Mouse (Mus musculus) midbrain, postnatal 0 days (tissue): ENCODE data around the gene Bola3. TPM values are rescaled to one million over a fixed set of nuclear protein-coding genes. Genes with fewer than 3 reads are reported as not detected.

Source experiments
- ATAC-seq: fragments of 200-750 bp; cut with Nextera tagmentation; 2 replicates; pipeline ENCODE4 v1.8.0; 2017; ENCODE audit warnings: moderate number of reproducible peaks, mild to moderate bottlenecking, moderate TSS enrichment, moderate library complexity; ENCODE audit not compliant: low FRiP score
- DNase-seq: peaks from one replicate; pipeline ENCODE4 v3.0.0-alpha.2; 2015; ENCODE audit warnings: low spot score
- H3K27ac ChIP-seq: fragments of 300-500 bp; sonication (generic); 2 replicates; pipeline ENCODE4 v1.5.1; 2014; ENCODE audit warnings: low read depth, mild to moderate bottlenecking, low read length, mixed read lengths
- H3K27me3 ChIP-seq: fragments of 300-500 bp; sonication (generic); 2 replicates; pipeline ENCODE4 v1.6.1; 2014; ENCODE audit warnings: low read length, control low read depth, mixed read lengths; ENCODE audit not compliant: insufficient read depth
- H3K36me3 ChIP-seq: fragments of 300-500 bp; sonication (generic); 2 replicates; pipeline ENCODE4 v1.6.1; 2014; ENCODE audit warnings: low read length, control low read depth, mixed read lengths; ENCODE audit not compliant: insufficient read depth
- H3K4me1 ChIP-seq: fragments of 300-500 bp; sonication (generic); 2 replicates; pipeline ENCODE4 v1.6.1; 2014; ENCODE audit warnings: mild to moderate bottlenecking, control low read depth, antibody characterized with exemption, low read length, mixed read lengths; ENCODE audit not compliant: insufficient read depth
- H3K4me2 ChIP-seq: fragments of 300-500 bp; sonication (generic); 2 replicates; pipeline ENCODE4 v1.6.1; 2014; ENCODE audit warnings: low read depth, mild to moderate bottlenecking, low read length, mixed read lengths; ENCODE audit not compliant: poor library complexity, severe bottlenecking
- H3K4me3 ChIP-seq: fragments of 300-500 bp; sonication (generic); 2 replicates; pipeline ENCODE4 v1.5.1; 2014; ENCODE audit warnings: low read depth, mild to moderate bottlenecking, low read length, moderate library complexity
- H3K9ac ChIP-seq: fragments of 300-500 bp; sonication (generic); replicated peaks from 2 replicates; pipeline ENCODE4 v1.6.1; 2014; ENCODE audit warnings: mild to moderate bottlenecking, low read length, moderate library complexity, mixed read lengths; ENCODE audit not compliant: poor library complexity, severe bottlenecking
- H3K9me3 ChIP-seq: fragments of 300-500 bp; sonication (generic); 2 replicates; pipeline ENCODE4 v1.6.1; 2016; ENCODE audit warnings: low read length, control low read depth
- CTCF ChIP-seq: IDR thresholded peaks from 2 replicates; pipeline ENCODE4 v1.5.1; 2016; ENCODE audit warnings: antibody characterized with exemption, mild to moderate bottlenecking
- whole genome bisulfite sequencing: fragments of 180-500 bp; shearing (Covaris S2); extraction: QIAGEN DNeasy Blood & Tissue Kit; methylation state at CpG from one replicate; pipeline ENCODE4 v1.1.7; 2014; 5-methylcytosine and 5-hydroxymethylcytosine counted together
- polyA plus RNA-seq: library from polyadenylated mRNA; unstranded; fragments of >200 nt; fragmentation: Nextera tagmentation; extraction: Ambion mirVana; gene quantifications from 2 replicates; pipeline ENCODE4 v1.2.1, GENCODE M21; 2015
- total RNA-seq: library from RNA; depleted of rRNA; stranded (reverse); fragments of >200 nt; gene quantifications from 2 replicates; pipeline ENCODE4 v1.2.3, GENCODE M21; 2014

Gene Bola3
- total and polyA plus RNA-seq, 2 experiments from 2014 or later = 9.6 to 46.2 TPM

DNA sequence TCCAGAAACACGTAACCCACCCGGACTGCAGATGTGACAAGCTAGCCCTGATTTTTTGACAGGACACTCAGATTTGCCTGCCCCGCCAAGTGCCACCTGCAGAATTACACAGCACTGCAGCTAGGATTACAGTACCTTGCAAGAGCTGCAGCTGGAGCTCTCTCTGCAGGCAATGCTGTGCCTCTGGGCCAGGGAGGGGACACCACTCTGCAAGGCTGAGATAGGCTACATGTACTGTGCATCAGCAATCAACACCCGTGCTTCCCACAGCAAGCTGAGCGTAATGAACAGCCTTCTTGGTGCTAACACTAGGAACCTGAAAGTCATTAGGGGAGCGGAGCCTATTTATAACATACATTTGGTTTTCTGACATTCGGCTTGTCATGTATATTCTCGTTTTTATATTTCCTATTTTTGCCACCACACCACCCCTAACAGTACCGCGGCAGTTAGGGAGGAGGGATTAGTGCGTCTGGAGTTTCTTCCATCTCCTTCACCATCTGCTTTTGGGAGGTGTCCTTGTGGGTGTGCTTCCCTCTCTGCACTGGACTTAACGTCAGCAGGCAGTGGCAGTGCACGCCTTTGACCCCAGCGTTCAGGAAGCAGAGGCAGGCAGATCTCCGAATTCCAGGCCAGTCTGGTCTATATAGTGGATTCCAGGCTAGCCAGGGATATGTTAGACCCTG lies 46.7 kb downstream of the Bola3 start:
- no peak for TF ChIP-seq CTCF
- no peaks in the 10 kb centered on the region; the same call in 1 of the 2 replicates for H3K4me1 ChIP-seq
- DNase-seq = no peak
- no peak for ATAC-seq
- H3K9ac ChIP-seq = no peak overlapping the region
- 96% methylated on average over 15 of the region's 15 CpGs for WGBS
- peaks cover 17% of the 10 kb centered on the region for H3K36me3 ChIP-seq
- no peak overlapping the region for H3K4me3 ChIP-seq
- no peak overlapping the region for H3K27ac ChIP-seq
- H3K4me2 ChIP-seq = no peak overlapping the region
- H3K27me3 ChIP-seq = no peaks in the 10 kb centered on the region
- no peaks in the 10 kb centered on the region for H3K9me3 ChIP-seq

DNA sequence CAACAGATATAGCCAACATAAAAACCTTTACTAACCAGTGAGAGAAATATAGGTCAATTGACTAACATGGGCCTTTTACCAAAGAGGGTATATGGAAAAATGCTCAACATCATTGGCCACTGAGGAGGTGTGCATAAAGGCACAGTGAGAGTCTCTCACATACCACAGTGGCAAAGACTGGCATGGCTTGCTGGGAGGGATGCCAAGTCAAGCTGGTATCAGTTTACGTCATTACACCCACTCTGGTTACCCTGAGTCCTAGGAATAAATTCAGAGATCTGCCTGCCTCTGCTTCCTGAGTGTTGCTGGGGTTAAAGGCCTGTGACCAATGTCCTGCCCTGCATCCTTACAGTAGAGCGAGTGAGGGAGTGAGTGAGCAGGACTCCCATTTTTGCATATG lies 47.8 kb downstream of the Bola3 start:
- H3K27ac ChIP-seq = no peak overlapping the region
- ATAC-seq (no peak), DNase-seq (no peak)
- WGBS = 96% methylated on average over 2 of the region's 2 CpGs
- H3K4me3 ChIP-seq = no peak overlapping the region
- peaks cover 21% of the 10 kb centered on the region for H3K36me3 ChIP-seq
- no peak for TF ChIP-seq CTCF
- H3K9ac ChIP-seq = no peak overlapping the region
- no peaks in the 10 kb centered on the region for H3K9me3 ChIP-seq
- H3K4me2 ChIP-seq = no peak overlapping the region
- H3K4me1 ChIP-seq = no peaks in the 10 kb centered on the region; the same call in 1 of the 2 replicates
- H3K27me3 ChIP-seq = no peaks in the 10 kb centered on the region

DNA sequence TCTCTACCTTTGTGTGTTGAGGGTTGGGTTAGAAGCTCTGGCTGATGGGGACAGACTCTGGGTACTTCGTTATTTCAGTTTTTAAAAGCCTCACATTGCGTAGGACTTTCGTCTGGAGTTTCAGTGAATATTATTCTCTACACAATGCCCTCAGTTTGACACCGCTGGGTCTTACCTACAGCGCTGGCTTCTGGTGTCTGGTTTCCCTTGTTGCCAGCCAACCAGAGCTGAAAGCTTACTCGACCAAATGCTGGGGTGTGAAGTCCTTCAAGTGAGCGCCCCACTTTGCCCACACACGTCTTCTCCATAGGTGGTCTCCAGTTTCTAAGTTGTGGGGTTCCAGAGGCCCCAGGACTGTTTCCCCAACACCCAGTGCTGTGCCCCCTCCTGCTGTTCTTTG lies 48.8 kb downstream of the Bola3 start:
- DNase-seq (no peak), ATAC-seq (no peak)
- TF ChIP-seq CTCF = no peak
- no peak overlapping the region for H3K4me2 ChIP-seq
- no peak overlapping the region for H3K4me3 ChIP-seq
- H3K4me1 ChIP-seq = no peaks in the 10 kb centered on the region; the same call in 1 of the 2 replicates
- H3K9ac ChIP-seq = no peak overlapping the region
- no peak overlapping the region for H3K27ac ChIP-seq
- H3K36me3 ChIP-seq = peaks cover 28% of the 10 kb centered on the region
- H3K27me3 ChIP-seq = no peaks in the 10 kb centered on the region
- H3K9me3 ChIP-seq = no peaks in the 10 kb centered on the region
- 83% methylated on average over 8 of the region's 8 CpGs for WGBS

DNA sequence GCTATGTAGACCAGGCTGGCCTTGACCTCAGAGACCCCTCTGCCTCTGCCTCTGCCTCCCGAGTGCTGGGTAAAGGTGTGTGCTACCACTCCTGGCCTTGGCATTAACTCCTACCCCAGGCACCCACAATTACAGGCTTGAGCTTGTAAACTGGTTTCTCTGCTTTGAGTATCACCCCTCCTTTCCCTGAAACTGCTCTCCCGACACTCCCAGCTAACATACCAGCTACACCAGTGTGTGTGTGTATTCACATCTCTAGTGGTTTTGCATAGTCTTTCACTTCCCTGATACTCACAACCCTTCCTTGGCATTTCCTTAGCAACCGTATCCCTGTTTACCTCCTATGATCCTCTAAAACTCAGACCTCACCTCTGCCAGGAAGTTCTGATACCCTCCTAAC lies 50.8 kb downstream of the Bola3 start:
- DNase-seq = no peak
- WGBS = 77% methylated on average over 3 of the region's 3 CpGs
- Histone ChIP-seq H3K27ac (no peak overlapping the region), H3K9ac (no peak overlapping the region), H3K4me1 (no peaks in the 10 kb centered on the region; the same call in 1 of the 2 replicates), H3K4me2 (no peak overlapping the region), H3K4me3 (no peak overlapping the region), H3K36me3 (peaks cover 44% of the 10 kb centered on the region), H3K27me3 (no peaks in the 10 kb centered on the region), H3K9me3 (no peaks in the 10 kb centered on the region)
- ATAC-seq = no peak
- no peak for TF ChIP-seq CTCF

DNA sequence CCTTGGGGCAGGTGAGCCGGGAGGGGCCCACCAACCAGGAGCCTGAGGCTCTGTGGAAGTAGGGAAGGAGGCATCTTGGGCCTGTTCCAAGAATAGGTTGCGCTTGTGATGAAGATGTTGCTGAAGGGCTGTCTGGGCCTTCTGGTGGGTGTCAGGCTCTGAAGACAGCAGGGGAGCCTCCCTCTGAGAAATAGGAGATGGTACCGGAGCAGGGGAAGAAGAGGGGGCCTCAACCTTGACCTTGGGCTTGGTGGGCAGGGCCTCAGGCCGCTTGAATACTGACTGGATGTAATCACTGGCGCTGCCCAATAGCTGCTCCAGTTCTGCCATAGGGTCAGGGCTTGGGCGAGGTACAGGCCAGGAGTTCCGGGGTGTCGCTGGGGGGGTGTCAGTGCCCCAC lies 54.5 kb downstream of the Bola3 start:
- Histone ChIP-seq H3K4me1 (no peaks in the 10 kb centered on the region; the same call in 1 of the 2 replicates), H3K27ac (no peak overlapping the region), H3K4me3 (no peak overlapping the region), H3K9me3 (no peaks in the 10 kb centered on the region), H3K4me2 (no peak overlapping the region), H3K27me3 (no peaks in the 10 kb centered on the region), H3K36me3 (peaks cover 36% of the 10 kb centered on the region), H3K9ac (no peak overlapping the region)
- ATAC-seq (no peak), DNase-seq (no peak)
- no peak for TF ChIP-seq CTCF
- 91% methylated on average over 8 of the region's 8 CpGs for WGBS

DNA sequence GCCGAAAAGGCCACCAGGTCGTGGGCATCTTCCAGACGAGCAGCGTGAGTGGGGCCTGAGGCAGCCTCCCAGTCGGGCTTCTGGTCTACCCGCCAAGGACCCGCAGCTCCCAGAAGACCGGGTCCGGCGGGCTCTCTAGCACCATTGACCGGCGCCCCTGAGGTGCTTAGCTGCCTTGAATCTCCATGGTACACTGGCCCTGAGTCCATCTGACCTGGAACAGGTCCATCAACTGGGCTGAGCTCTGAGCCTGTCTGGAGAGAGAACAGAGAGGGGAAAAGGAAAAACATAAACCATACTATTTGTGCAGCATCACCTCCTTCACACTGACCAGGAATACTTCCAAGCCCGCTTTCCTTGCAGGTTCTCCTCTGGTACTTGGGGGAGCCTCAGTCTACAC lies 55.6 kb downstream of the Bola3 start:
- no peak for TF ChIP-seq CTCF
- no peak overlapping the region for H3K4me3 ChIP-seq
- no peak for ATAC-seq
- H3K36me3 ChIP-seq = peaks cover 36% of the 10 kb centered on the region
- H3K4me1 ChIP-seq = no peaks in the 10 kb centered on the region
- no peaks in the 10 kb centered on the region for H3K9me3 ChIP-seq
- H3K4me2 ChIP-seq = no peak overlapping the region
- no peak for DNase-seq
- no peak overlapping the region for H3K27ac ChIP-seq
- H3K27me3 ChIP-seq = no peaks in the 10 kb centered on the region
- H3K9ac ChIP-seq = no peak overlapping the region
- 96% methylated on average over 13 of the region's 13 CpGs for WGBS
